Comparison of ENCODE assay signal across 14 mouse cellular contexts in genomic region chr14:35572991-35573502, GRCm38 (mm10).
"Had no signal": no experiment of that assay in that cellular context is flagged by ENCODE, and none has a peak within 500 bp of the region (broad histone marks: within the 10 kb centered on the region; RNA-seq: fewer than 3 reads in every experiment).

No protein-coding gene starts in this region.

- H3K27ac ChIP-seq: limb, embryonic 12.5 days; liver, embryonic 13.5 days; lung, embryonic 15.5 days; midbrain, embryonic 12.5 days had no signal

- H3K4me1 ChIP-seq: limb, embryonic 12.5 days; liver, embryonic 13.5 days; lung, embryonic 15.5 days had no signal

- H3K27me3 ChIP-seq: limb, embryonic 12.5 days; liver, embryonic 13.5 days; lung, embryonic 15.5 days; midbrain, embryonic 12.5 days had no signal

- H3K9ac ChIP-seq: limb, embryonic 12.5 days; liver, embryonic 13.5 days; liver, postnatal 0 days; lung, embryonic 15.5 days; midbrain, embryonic 12.5 days had no signal

- H3K4me2 ChIP-seq: limb, embryonic 12.5 days; liver, embryonic 13.5 days; lung, embryonic 15.5 days; midbrain, embryonic 12.5 days had no signal

- H3K36me3 ChIP-seq: limb, embryonic 12.5 days; liver, embryonic 13.5 days; lung, embryonic 15.5 days; midbrain, embryonic 12.5 days had no signal

- ATAC-seq: inflammation-experienced regulatory T-cells, adult 6 months; intestine, postnatal 0 days; liver, postnatal 0 days; midbrain, embryonic 16.5 days had no signal

- H3K4me3 ChIP-seq: limb, embryonic 12.5 days; liver, embryonic 13.5 days; lung, embryonic 15.5 days; midbrain, embryonic 12.5 days had no signal

- H3K9me3 ChIP-seq: limb, embryonic 12.5 days; lung, embryonic 15.5 days; midbrain, embryonic 12.5 days had no signal

- DNase-seq: kidney, adult 8-10 months; kidney, postnatal 25 days; layer of hippocampus, adult 9-11 months; liver; liver, embryonic 13.5 days; liver, postnatal 0 days; right cerebral cortex, postnatal 14 days; thymus, postnatal 4 days had no signal
